Mouse (Mus musculus): ENCODE measurements around the gene Asb3. TPM values are rescaled to one million over a fixed set of nuclear protein-coding genes. Genes with fewer than 3 reads are reported as not detected.
"Not testable (repeated sequence)": the region's sequence is repeated elsewhere in the genome, so short reads cannot be mapped to it uniquely, and the experiment has no call there.

Asb3 gene
- polyA plus RNA-seq, 1 experiment from 2014 or later, result 34.2 TPM

DNA sequence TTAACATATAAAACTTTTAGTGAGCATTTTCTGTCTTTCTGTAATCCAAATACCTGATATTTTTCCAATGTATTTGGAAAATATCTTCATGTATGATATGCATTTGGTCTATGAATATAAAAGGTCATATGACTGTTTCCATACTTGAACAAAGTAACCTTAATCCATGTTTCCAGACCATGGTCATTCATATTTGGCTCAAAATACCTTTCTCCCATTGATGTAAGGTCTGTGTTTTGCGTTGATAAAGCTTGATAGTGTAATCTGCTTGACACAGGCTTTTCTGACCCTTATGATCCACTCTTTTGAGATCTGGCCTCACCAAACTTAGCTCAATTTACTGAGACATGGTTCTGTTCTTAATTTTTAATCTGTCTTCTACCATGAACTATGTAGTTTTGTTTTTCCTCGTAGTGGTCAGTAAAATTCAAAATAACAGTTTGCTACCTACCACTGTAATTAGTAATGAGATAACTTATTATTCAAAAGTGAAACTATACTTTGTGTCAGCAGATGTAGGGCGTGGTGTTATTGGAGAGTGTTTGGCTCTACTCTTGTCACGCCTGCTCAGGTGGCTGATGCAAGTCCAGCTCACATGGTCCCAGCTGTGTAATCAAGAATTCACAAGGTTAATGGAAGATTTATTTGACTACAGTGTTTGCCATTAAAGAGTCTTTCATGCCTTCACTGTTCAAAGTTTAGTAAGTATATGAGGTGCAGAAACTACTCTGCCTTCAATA, 116.1 kb downstream of the Asb3 start:
- no peaks in the 10 kb centered on the region for H3K4me1 ChIP-seq
- H3K4me3 ChIP-seq (replicated peaks), result no peak overlapping the region
- peaks cover 2% of the 10 kb centered on the region; the same call in 1 of the 2 replicates for H3K36me3 ChIP-seq
- H3K4me2 ChIP-seq (replicated peaks), result no peak overlapping the region
- WGBS, result 90% methylated on average over 4 of the region's 4 CpGs
- H3K9me3 ChIP-seq (replicated peaks), result no peaks in the 10 kb centered on the region
- no peak overlapping the region for H3K27ac ChIP-seq (replicated peaks)
- no peak for ATAC-seq (ENCODE audit: insufficient number of reproducible peaks, low FRiP score, low TSS enrichment, low read depth)
- no peak overlapping the region for H3K9ac ChIP-seq
- H3K27me3 ChIP-seq, result no peaks in the 10 kb centered on the region

DNA sequence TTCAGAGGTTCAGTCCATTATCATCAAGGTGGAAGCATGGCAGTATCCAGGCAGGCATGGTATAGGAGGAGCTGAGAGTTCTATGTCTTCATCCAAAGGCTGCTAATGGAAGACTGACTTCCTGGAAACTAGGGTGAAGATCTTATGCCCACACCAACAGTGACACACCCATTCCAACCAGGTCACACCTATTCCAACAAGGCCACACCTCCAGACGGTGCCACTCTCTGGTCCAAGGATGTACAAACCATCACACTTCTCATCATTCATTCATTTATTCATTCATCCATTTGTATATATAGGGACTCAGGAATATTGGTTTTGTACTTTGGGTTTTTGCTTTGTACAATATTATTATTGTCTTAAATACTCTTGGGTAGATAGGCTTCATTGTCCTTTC, 124.5 kb downstream of the Asb3 start:
- not testable (repeated sequence) for H3K4me3 ChIP-seq (replicated peaks); H3K27me3 ChIP-seq; H3K4me1 ChIP-seq; H3K9me3 ChIP-seq (replicated peaks); H3K27ac ChIP-seq (replicated peaks); ATAC-seq (ENCODE audit: insufficient number of reproducible peaks, low FRiP score, low TSS enrichment, low read depth); H3K4me2 ChIP-seq (replicated peaks); H3K9ac ChIP-seq
- H3K36me3 ChIP-seq, result peaks cover 16% of the 10 kb centered on the region; the same call in 1 of the 2 replicates
- WGBS, result 94% methylated on average over 1 of the region's 1 CpGs

DNA sequence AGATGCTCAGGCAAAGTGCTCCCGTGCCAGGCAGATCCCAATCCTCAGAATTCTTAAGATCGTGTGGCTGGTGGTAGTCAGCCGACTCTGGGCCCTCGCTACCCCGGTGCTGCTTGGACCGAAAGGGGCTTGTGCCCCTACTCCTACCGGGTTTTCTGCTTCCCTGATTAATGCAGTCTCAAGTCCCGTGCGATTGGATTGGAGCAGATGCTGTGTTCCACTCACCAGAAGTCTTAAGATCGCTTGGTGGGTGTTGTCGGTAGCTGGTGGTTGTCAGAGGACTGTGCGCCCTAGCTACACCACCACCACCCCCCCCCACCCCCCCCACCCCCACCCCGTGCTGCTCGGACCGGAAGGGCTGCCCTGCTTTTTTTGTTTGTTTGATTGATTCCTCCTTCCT, 132.2 kb downstream of the Asb3 start:
- H3K9ac ChIP-seq; H3K4me2 ChIP-seq (replicated peaks); ATAC-seq (ENCODE audit: insufficient number of reproducible peaks, low FRiP score, low TSS enrichment, low read depth); H3K9me3 ChIP-seq (replicated peaks); H3K4me3 ChIP-seq (replicated peaks); H3K27ac ChIP-seq (replicated peaks); H3K36me3 ChIP-seq; H3K27me3 ChIP-seq; H3K4me1 ChIP-seq: not testable (repeated sequence)
- 62% methylated on average over 15 of the region's 15 CpGs for WGBS

DNA sequence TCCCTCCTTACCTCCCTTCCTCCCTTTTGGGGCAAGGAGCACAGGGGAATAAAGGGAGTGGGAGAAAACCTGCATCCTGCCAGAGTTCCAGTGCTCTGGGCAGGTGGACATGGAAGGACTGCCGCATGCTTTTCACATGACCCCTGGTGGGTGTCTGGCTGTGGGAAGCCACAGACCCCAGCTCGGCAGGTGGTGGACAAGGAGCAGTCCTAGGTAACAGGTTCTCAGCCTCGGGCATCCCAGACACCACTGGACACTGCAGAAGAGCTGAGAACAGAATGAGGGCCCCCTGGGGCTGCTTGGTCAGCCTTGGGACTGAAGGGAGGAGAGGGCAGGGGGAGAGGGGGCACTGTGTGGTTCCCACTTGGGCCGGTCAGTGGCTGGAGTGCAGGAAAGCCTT, 149.7 kb downstream of the Asb3 start:
- Histone ChIP-seq H3K4me3 (replicated peaks) (no peak overlapping the region), H3K9me3 (replicated peaks) (no peaks in the 10 kb centered on the region), H3K27ac (replicated peaks) (no peak overlapping the region), H3K4me1 (no peaks in the 10 kb centered on the region), H3K9ac (no peak overlapping the region), H3K4me2 (replicated peaks) (no peak overlapping the region), H3K36me3 (peaks cover 15% of the 10 kb centered on the region), H3K27me3 (no peaks in the 10 kb centered on the region)
- ATAC-seq (ENCODE audit: insufficient number of reproducible peaks, low FRiP score, low TSS enrichment, low read depth), result no peak
- 90% methylated on average over 4 of the region's 4 CpGs for WGBS

DNA sequence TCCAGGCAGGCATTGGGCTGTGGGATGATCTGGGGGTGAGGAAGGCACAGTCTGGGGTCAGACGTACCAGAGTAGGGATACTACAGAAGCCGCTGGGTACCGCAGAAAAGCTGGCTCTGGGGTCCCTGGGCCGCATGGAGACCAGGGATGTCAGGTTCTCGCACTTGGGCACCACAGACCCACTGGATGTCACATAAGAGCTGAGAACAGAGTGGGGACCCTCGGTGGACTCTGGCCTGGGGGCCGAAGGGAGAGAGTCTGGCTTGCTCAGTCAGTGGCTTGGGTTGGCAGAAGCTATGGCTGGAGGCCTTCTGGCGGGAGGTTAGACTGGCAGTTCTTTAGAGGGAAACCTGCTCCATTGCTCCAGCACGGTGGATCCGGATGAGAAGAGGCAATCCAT, 204.8 kb downstream of the Asb3 start:
- H3K36me3 ChIP-seq, result 0 out of 2 replicates have a peak, but pooled peaks cover 8% of the 10 kb centered on the region
- H3K4me2 ChIP-seq (replicated peaks), result no peak overlapping the region
- H3K9me3 ChIP-seq (replicated peaks), result no peaks in the 10 kb centered on the region
- no peaks in the 10 kb centered on the region for H3K27me3 ChIP-seq
- no peak overlapping the region for H3K9ac ChIP-seq
- no peaks in the 10 kb centered on the region for H3K4me1 ChIP-seq
- 90% methylated on average over 10 of the region's 10 CpGs for WGBS
- ATAC-seq (ENCODE audit: insufficient number of reproducible peaks, low FRiP score, low TSS enrichment, low read depth), result no peak
- H3K4me3 ChIP-seq (replicated peaks), result no peak overlapping the region
- no peak overlapping the region for H3K27ac ChIP-seq (replicated peaks)

DNA sequence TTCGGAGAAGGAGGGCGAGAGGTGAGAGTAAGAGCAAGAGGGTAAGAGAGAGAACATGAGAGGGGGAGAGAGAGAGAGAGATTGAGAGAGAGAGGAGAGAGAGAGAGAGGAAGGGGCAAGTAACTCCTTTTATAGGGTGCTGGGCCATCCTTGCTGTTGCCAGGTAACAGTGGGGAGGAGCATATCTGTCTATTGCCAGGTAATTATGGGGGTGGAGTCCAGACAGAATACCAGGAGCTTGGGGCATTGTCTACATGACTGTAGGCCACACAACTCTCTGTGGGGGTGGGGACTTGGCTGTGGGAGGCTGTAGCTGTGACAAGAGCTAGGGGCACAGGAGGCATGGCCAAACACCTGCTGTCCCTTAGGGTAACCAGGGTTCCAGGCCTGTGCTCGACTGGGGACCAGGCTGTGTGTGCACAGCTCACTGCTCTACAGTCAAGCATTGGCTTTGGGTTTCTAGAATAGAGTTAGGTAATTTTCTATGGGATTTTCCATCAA, 205.3 kb downstream of the Asb3 start:
- WGBS, result 70% methylated on average over 3 of the region's 3 CpGs
- 0 out of 2 replicates have a peak, but pooled peaks have one; percentile 15 for ATAC-seq (ENCODE audit: insufficient number of reproducible peaks, low FRiP score, low TSS enrichment, low read depth)
- H3K27ac ChIP-seq (replicated peaks), result no peak overlapping the region
- H3K4me1 ChIP-seq, result no peaks in the 10 kb centered on the region
- H3K9ac ChIP-seq, result no peak overlapping the region
- 0 out of 2 replicates have a peak, but pooled peaks cover 4% of the 10 kb centered on the region for H3K36me3 ChIP-seq
- no peak overlapping the region for H3K4me3 ChIP-seq (replicated peaks)
- H3K4me2 ChIP-seq (replicated peaks), result no peak overlapping the region
- no peaks in the 10 kb centered on the region for H3K27me3 ChIP-seq
- H3K9me3 ChIP-seq (replicated peaks), result no peaks in the 10 kb centered on the region

DNA sequence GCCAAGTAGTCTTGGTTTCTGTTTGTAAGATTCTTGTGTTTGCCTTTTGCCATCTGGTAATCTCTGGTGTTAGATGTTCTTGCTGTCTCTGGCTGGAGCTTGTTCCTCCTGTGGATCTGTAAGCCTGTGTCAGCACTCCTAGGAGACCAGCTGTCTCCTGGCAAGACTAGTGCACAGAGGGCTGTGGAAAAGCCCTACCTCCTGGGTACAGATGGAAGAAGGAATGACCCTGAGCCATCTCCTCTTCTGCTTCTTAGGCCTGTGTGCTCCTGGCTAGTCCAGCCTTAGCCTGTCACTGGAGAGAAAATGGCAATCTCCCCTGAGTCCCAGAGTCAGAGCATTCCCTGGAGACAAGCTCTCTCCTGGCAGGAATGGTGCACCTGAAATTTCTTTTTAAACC, 214.3 kb downstream of the Asb3 start:
- H3K27me3 ChIP-seq, result not testable (repeated sequence)

DNA sequence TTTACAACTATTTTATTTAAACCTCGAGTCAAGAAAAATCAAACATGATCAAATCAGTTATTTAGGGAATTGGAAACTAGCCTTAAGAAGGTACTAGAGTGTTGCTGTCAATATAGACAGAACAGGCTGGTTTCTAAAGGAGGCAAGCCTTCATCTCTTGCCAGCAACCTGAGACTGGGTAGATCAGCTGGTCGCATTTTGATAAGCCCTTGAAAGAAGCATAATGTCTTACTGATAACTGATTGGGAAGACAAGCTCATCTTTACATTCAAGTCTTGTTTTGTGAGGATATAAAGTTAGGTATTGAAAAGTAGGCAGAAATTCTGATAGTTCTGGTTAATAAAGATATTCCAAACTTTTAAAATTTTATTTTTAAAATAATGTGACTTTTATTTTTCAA, 217.0 kb downstream of the Asb3 start:
- WGBS, result 79% methylated on average over 2 of the region's 2 CpGs
- no peaks in the 10 kb centered on the region for H3K36me3 ChIP-seq
- H3K9me3 ChIP-seq (replicated peaks), result no peaks in the 10 kb centered on the region
- no peak overlapping the region for H3K27ac ChIP-seq (replicated peaks)
- H3K4me2 ChIP-seq (replicated peaks), result no peak overlapping the region
- no peaks in the 10 kb centered on the region for H3K27me3 ChIP-seq
- no peak for ATAC-seq (ENCODE audit: insufficient number of reproducible peaks, low FRiP score, low TSS enrichment, low read depth)
- H3K4me3 ChIP-seq (replicated peaks), result no peak overlapping the region
- H3K9ac ChIP-seq, result no peak overlapping the region
- H3K4me1 ChIP-seq, result no peaks in the 10 kb centered on the region

More for the DNA sequence above, 214.3 kb downstream of the Asb3 start:
- not testable (repeated sequence) for H3K36me3 ChIP-seq; ATAC-seq (ENCODE audit: insufficient number of reproducible peaks, low FRiP score, low TSS enrichment, low read depth); H3K9me3 ChIP-seq (replicated peaks); H3K4me3 ChIP-seq (replicated peaks); H3K4me1 ChIP-seq; H3K4me2 ChIP-seq (replicated peaks); H3K27ac ChIP-seq (replicated peaks); H3K9ac ChIP-seq

DNA sequence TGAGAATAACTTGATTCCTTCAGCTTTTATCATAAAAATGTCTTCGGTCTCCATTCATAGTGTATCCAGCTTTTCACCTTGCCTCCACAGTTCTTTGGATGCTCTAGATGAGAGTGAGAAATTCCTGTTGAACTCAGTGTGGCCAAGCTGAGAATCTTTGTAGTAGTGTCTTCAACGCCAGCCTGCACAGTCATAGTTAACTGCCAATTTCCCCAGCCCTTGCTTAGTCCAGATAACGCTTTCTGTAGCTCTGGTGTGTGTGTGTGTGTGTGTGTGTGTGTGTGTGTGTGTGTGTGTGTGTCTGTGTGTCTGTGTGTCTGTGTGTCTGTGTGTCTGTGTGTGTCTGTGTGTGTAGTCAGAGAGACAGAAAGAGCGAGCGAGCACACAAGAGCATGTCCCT, 220.1 kb downstream of the Asb3 start:
- H3K36me3 ChIP-seq, result no peaks in the 10 kb centered on the region
- no peaks in the 10 kb centered on the region for H3K27me3 ChIP-seq
- H3K4me3 ChIP-seq (replicated peaks), result no peak overlapping the region
- no peak for ATAC-seq (ENCODE audit: insufficient number of reproducible peaks, low FRiP score, low TSS enrichment, low read depth)
- H3K4me1 ChIP-seq, result no peaks in the 10 kb centered on the region
- H3K27ac ChIP-seq (replicated peaks), result no peak overlapping the region
- no peak overlapping the region for H3K4me2 ChIP-seq (replicated peaks)
- 94% methylated on average over 5 of the region's 5 CpGs for WGBS
- H3K9me3 ChIP-seq (replicated peaks), result no peaks in the 10 kb centered on the region
- no peak overlapping the region for H3K9ac ChIP-seq

DNA sequence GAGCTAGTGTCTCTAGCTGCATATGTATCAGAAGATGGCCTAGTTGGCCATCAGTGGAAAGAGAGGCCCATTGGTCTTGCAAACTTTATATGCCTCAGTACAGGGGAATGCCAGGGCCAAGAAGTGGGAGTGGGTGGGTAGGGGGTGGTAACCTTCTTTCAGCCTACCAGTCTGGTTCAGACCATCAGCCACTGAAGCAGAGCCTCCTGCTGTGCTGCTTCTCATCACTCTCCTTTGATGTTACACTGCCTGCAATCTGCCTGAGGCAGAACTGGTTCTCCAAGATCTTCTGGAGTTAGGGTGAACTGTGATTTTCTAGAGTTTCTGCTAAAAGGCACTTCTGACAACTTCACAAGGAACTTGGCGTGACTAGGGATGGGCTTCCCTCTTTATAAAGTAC, 241.7 kb downstream of the Asb3 start:
- H3K9me3 ChIP-seq (replicated peaks); H3K9ac ChIP-seq; H3K4me2 ChIP-seq (replicated peaks); H3K36me3 ChIP-seq; H3K27me3 ChIP-seq; H3K4me1 ChIP-seq; ATAC-seq (ENCODE audit: insufficient number of reproducible peaks, low FRiP score, low TSS enrichment, low read depth); H3K4me3 ChIP-seq (replicated peaks); H3K27ac ChIP-seq (replicated peaks): not testable (repeated sequence)
- 65% methylated on average over 1 of the region's 1 CpGs for WGBS

DNA sequence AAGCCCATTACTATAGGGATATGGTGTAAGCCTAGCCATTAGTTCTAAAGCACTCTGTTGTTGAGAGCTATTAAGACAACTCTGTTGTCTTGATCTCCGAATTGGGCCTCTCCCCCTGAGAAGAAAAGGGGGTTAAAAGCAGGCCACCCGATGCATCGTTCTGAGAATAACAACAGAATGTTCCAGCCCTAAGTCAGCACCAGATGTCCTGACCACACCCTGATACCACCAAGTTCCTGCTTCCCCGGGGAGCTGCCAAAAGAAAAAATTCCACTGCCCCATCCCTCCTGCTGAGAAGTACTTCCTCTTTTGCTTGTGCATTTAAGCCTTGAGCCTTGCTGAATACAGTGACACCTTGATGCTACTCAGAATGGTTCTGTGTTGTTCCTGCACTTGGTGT, 248.5 kb downstream of the Asb3 start:
- H3K27me3 ChIP-seq; ATAC-seq (ENCODE audit: insufficient number of reproducible peaks, low FRiP score, low TSS enrichment, low read depth); H3K27ac ChIP-seq (replicated peaks); H3K4me3 ChIP-seq (replicated peaks); H3K4me2 ChIP-seq (replicated peaks); H3K9me3 ChIP-seq (replicated peaks); H3K36me3 ChIP-seq; H3K4me1 ChIP-seq; H3K9ac ChIP-seq: not testable (repeated sequence)
- WGBS, result 66% methylated on average over 4 of the region's 4 CpGs

DNA sequence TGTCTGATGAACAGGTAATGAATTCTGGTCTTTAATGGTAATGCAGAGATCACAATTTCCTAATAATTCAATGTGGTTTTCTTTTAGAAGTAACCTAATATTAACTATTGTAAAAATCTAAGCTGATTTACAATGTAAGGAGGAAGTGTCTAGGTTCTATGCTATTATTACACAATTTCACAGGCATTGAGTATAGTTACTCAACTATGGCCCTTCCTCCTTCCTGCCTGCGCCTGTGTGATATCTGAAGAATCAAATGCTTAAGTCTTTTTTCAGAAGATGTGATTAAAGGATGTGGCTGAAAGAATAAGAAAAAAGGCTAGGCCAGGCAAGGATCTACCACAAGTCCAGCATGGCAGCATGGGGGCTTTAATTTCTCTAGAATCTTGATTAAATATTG, 249.6 kb downstream of the Asb3 start:
- H3K27me3 ChIP-seq; H3K27ac ChIP-seq (replicated peaks); H3K4me3 ChIP-seq (replicated peaks); H3K9me3 ChIP-seq (replicated peaks); H3K4me1 ChIP-seq; H3K9ac ChIP-seq; H3K4me2 ChIP-seq (replicated peaks); H3K36me3 ChIP-seq; ATAC-seq (ENCODE audit: insufficient number of reproducible peaks, low FRiP score, low TSS enrichment, low read depth): not testable (repeated sequence)
- WGBS, result 81% methylated on average over 1 of the region's 1 CpGs
